Mouse (Mus musculus): Measurements from ENCODE around the gene Zyx.

- TF ChIP-seq POLR2A (IDR thresholded peaks at IDR 0.05; ENCODE audit: insufficient read depth, low read length) (no peak), CTCF (IDR thresholded peaks at IDR 0.05; ENCODE audit: low read depth, low read length) (no peak)
Observed at GRCm38 (mm10) chr6:42351776-42352485, 2.5 kb downstream of the Zyx start.
